Mouse (Mus musculus): Measurements from ENCODE around the gene Gm8232.
"Not testable (repeated sequence)": the region's sequence is repeated elsewhere in the genome, so short reads cannot be mapped to it uniquely, and the experiment has no call there.

The Gm8232 gene

DNA sequence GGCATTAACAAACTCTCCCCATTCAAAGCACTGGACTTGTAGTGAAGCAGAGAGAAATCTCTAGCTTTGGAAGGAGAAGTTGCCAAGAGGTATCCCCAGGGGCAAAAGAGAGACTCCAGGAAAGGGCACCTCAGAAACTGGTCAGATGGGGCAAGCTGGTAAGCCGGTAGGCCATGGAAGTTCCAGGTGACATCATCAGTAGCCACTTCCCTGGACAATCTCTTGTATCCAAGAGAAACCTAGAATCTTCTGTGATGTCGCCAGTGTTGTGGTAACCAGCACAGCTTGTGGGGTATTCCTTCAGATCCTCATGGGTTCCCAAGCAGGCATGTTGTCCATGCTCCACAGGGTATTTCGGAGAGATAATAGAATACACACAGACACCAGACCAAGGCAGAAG lies at the start of gene Gm8232:
Gene Gm8232 (plus strand): TSS at position 301 of the 400 bp plus-strand sequence.
- DNase-seq (ENCODE audit: low spot score in 2 of 2): not testable (repeated sequence)

DNA sequence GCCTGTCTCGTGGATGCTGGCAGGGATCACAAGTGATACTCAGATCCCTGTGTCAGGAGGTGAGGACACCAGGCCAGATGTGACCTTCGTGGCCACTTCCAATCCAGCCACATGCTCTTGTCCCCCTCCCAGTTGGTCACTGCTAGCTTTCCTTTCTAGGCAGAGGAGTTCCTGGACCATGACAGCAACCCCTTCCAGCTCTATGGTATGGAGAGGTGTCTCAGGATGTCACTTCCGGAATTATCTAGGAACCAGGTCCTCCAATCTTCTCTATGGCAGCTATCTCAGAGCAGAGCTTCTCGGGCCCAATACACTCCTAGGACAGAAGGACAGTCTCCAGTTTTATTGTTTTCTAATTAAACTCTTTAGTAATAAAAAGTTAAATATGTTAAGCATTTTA lies 49.2 kb upstream of the Gm8232 start:
- not testable (repeated sequence) for DNase-seq (ENCODE audit: low spot score in 2 of 2)

DNA sequence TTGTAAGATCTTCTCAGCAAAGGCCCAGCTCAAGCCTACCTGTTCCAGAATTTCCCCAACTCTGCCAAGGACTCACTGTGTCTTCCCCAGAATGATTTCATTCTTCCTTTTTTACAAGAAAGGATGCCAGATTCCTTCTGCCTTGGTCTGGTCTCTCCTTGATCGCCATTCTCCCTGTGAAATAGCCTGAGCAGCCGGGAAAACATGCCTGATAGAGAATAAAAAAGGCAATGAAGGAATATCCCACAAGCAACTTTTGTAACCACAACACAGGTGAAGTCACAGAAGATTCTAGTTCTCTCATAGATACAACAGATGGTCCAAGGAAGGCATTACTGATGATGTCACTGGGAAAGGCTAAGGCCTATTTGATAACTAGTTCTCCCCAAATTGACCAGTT lies 22.8 kb upstream of the Gm8232 start, which contains the start of gene Gm3371:
Gene Gm3371 (minus strand): TSS at position 101 of the 400 bp plus-strand sequence.
- DNase-seq (ENCODE audit: low spot score in 2 of 2): not testable (repeated sequence)
